Mouse (Mus musculus): ENCODE results near the gene Svs1.

- no peak for TF ChIP-seq CTCF (conservative IDR thresholded peaks at IDR 0.05; ENCODE audit: low read length)
- TF ChIP-seq POU5F1 (IDR thresholded peaks at IDR 0.05; ENCODE audit: borderline replicate concordance, low read length), result no peak
- TF ChIP-seq NANOG (IDR thresholded peaks at IDR 0.05; ENCODE audit: borderline replicate concordance, low read length), result no peak
These were observed 50.6 kb downstream of the Svs1 start for GRCm38 (mm10) chr6:49037268-49037662.
